Mouse (Mus musculus) cerebellum, adult 8-10 months (tissue): ENCODE measurements around the gene Golga4.
A peak's percentile ranks its signal among the peaks of the same experiment; 100 is the strongest.

ENCODE experiments used
- DNase-seq: peaks from one replicate; pipeline ENCODE4 v3.0.0; 2022

Golga4 gene

GRCm38 (mm10) chr9:118529783-118530182 is 23.7 kb downstream of the Golga4 start:
- no peak for DNase-seq

DNA sequence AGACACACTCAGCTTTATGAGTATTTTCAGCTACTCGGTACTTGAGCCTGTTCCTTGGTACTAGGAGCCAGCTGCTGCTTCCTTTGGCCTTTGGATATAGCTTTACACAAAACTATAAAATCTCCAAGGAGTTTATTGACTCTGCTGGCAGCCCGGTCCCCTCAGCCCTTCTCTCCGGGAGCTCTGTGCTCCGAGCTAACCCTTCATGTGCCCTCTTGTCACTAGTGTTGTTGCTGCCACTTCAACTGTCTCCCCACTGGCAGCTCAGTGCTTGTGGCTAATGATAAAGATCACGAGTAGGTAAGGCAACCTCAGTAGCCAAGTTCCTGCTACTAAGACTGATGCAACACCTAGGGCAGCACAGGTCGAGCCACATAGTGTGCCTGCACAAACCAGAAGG is 24.6 kb downstream of the Golga4 start:
- DNase-seq = no peak

DNA sequence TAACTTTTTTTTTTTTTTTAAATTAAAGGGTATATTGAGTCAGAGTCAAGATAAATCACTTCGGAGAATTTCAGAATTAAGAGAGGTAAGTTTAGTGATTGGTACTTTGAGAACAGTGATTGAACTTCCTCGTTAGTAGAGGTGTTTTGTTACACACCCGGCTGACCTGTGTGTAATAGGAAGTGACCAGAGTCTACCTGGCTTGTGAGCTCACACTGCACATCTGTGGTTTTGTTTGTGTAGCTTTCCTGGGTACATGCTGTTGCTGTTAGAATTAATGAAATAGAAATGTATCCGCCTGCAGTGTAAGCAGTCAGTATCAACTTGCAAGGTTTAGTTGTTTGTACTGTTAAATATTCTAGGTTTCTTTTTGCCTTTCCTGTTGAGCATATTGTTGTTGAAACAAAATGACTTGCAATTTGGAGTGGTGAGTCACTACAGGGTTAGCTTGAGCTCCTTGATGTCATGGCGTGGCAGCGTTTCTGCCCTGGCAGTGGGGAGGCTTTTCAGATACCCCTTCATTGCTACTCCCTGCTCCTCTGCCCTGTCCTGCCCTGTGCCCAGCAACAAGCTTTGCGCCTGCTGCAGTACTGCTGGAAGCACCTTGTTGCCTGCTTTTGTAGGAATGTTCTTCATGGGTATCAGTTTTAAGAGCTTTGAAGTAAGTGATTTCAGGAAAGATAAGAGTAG is 26.6 kb downstream of the Golga4 start:
- DNase-seq = no peak

DNA sequence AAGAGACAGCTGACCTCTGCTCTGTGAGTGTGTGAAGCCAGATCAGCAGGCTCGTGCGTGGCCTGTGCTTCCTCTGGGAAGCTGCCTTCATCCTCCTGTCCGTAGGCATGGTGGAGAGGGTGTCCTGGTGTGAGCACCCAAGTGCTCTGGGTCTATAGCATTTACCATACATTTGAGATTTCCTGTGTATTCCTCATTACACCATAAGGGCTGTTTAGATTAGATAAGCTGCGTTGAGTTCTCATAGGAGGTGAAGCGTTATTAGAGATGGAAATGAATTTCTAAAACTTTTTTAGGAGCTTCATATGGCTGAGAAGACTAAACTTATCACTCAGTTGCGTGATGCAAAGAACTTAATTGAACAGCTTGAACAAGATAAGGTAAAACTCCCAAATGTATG is 30.9 kb downstream of the Golga4 start:
- DNase-seq = no peak

- DNase-seq = no peak
Observed at GRCm38 (mm10) chr9:118537463-118538339, 31.6 kb downstream of the Golga4 start.

- DNase-seq = no peak
Observed at GRCm38 (mm10) chr9:118541851-118542250, 35.8 kb downstream of the Golga4 start.

DNA sequence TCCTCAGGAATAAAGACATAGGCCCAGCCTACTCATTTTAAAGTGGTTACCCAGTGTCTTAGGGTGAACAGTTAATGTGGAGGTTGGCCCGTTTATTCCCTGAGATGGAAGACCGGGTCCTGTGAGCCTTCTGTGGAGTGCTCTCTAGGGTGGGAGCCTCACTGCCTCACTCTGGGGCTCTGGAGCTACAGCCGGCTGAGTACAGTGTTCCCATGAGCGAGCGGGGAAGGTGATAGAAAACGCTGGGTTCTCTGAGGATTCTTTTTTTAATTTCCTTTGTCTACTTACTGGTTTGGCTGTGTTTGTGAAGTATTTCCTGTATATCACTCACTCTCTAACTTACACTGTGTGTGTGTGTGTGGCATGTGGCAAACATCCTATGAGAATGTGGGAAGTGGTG is 39.1 kb downstream of the Golga4 start:
- no peak for DNase-seq

- no peak for DNase-seq
Observed at GRCm38 (mm10) chr9:118548651-118549050, 42.6 kb downstream of the Golga4 start.

- DNase-seq = no peak
Observed at GRCm38 (mm10) chr9:118556951-118557780, 51.1 kb downstream of the Golga4 start.

DNA sequence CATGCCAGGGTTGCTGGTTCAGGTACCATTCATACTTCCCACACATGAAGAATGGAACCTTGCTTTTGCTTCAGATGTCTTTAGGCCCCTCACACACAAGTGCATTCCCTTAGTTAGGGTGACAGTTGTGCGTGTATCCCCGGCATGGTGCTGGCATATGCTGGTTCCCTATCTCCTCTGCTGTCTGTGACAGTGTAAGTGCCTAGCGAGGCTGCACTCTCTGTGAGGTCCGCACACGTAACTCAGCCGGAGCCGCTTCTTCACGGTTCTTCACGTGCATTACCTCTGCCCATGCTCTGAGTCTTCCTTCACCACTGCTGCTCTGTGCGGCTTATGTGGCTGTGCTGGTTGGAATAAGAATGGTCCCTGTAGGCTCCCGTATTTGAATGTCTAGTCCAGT is 57.3 kb downstream of the Golga4 start:
- DNase-seq = no peak

- no peak for DNase-seq
Observed at GRCm38 (mm10) chr9:118563866-118564265, 57.8 kb downstream of the Golga4 start.

DNA sequence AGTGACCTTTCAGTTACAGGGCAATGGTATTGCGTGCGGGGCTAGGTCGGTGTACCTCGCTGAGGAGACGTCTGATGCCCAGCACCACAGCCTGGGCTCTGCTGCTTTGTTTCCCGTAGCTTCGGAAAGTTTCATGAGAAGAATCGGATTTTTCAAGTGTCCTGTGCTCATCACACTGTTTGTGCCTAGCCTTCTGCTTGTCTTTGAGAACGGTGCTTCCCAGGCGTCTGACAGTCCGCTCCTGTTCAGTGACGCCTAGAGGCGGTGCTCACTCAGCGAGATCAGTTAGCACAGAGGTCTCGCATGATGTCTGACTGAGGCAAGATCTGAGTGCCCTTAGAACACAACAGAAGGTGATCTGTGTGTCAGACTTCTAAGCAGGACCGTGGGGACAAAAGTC is 58.6 kb downstream of the Golga4 start:
- no peak for DNase-seq

- DNase-seq = no peak
Observed at GRCm38 (mm10) chr9:118569328-118569727, 63.3 kb downstream of the Golga4 start.

DNA sequence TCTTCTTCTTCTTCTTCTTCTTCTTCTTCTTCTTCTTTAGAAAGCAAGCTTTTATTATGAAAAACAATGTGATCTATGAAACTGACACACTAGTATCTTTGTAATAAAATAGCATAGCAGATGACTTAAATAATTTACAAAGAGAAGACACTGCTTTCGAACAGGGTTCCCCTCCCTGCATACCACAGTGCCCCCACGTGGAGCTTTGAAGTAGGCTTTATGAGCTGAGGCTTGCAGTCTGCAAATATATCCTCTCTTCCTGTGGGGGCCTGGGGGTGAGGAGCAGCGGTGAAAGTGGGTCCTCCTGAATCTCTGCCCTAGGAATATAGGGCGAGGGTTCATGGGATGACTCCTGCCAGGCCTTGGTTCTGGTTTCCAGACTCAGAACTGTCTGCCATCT is 64.8 kb downstream of the Golga4 start:
- no peak for DNase-seq

- DNase-seq = peak; percentile 28
Observed at GRCm38 (mm10) chr9:118571701-118572100, 65.6 kb downstream of the Golga4 start.

- DNase-seq = peak; percentile 48
Observed at GRCm38 (mm10) chr9:118574911-118575310, 68.8 kb downstream of the Golga4 start.

DNA sequence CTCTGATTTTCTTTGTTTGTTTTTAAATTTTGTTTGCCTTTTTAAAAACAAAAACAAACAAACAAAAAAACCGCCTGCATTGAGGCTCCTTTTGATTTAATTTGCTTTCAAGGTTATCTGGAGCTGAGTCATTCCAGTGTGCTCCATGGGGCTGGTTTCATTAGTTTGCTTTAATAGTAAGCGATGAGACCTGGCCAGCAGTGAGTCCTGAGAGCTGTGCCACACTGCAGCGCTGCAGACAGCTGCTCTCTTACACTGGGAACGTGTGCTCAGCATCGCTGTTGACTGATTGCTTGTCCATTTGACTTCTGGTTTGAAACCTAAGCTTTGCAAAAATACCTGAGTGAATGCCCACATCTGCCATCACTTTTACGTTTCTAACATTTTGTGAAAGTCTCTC is 74.3 kb downstream of the Golga4 start:
- DNase-seq = no peak

DNA sequence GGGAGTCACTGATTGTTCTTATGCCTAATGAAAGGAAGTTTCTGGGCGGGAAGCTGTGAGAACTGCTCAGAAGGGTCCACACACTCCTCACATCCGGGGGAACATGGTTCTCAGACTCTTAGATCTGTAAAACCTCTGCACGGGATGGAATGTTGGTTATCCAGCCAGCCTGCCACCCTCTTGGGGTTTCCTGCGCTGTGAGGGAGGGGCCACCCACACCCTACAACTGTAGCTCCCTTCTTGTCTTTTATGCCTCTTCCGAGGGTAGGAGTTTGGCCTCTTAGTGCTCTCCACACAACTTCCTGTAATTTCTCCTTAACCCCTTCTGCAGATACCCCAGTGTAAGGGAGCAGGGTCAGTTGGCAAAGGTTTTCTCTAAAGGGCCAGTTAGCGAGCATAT is 76.7 kb downstream of the Golga4 start:
- no peak for DNase-seq

- DNase-seq = no peak
Observed at GRCm38 (mm10) chr9:118584838-118585237, 78.8 kb downstream of the Golga4 start.

- no peak for DNase-seq
Observed at GRCm38 (mm10) chr9:118585998-118586397, 79.9 kb downstream of the Golga4 start.

- DNase-seq = no peak
Observed at GRCm38 (mm10) chr9:118587115-118587514, 81.0 kb downstream of the Golga4 start.

- no peak for DNase-seq
Observed at GRCm38 (mm10) chr9:118589249-118589648, 83.2 kb downstream of the Golga4 start.

DNA sequence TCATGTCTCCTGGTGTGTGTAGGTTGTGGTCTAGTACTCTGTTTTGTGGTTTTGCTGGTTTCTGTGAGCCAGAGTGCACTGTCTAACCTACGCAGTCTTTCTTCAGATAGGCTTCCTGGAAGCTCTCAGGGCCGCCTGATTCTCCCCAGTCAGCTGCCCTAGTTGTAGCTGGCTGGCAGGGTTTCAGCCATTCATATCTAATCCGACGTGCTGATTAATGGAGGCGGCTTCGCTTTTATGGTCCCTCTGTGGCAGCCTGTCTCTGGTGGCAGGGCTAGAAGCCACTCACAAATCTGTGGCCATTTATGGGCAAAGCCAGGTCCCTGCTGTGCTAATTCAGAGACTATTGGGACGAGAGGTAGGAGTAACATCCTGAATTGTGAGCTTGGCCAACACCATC is 84.2 kb downstream of the Golga4 start:
- DNase-seq = no peak
